Mouse (Mus musculus) heart, adult 2 months (tissue): Measurements from ENCODE around the gene Islr2.

Experiments used
- EP300 ChIP-seq: fragments of 200-500 bp; IDR thresholded peaks from 2 replicates; pipeline ENCODE4 v1.6.1; 2011; ENCODE audit warnings: low read depth, low read length, control low read depth; ENCODE audit not compliant: insufficient read depth
- POLR2A ChIP-seq: fragments of 200-500 bp; IDR thresholded peaks from 2 replicates; pipeline ENCODE4 v1.6.1; 2011; ENCODE audit warnings: mild to moderate bottlenecking, low read depth, low read length, control low read depth; ENCODE audit not compliant: insufficient read depth

DNA sequence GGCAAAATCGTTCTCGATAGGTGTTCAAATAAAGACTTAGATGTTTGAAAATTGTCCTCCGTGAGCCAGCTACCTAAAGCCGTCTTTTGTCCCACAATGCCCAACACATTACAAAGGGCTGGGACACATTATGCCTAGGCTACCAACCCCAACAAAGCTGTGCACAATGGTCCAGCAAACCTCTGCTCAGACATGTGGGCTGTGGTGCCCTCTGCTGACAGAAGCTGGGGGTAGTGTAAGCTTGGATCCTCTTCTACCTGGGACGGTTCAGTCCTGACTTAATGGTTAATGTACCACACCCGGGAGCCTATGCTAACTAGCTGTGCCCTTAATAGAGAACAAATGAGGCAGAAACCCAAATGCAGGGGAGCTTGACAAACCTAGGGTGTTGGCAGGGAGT, 12.3 kb upstream of the Islr2 start:
- TF ChIP-seq EP300 (no peak), POLR2A (no peak)
